Mouse (Mus musculus): ENCODE data around the gene Pfkl.

- no peak for TF ChIP-seq CTCF (IDR thresholded peaks at IDR 0.05; ENCODE audit: borderline replicate concordance, insufficient read depth, low read depth, low read length)
- TF ChIP-seq POLR2A (IDR thresholded peaks at IDR 0.05; ENCODE audit: borderline replicate concordance, insufficient read depth, low read length): no peak
These were observed 35.6 kb downstream of the Pfkl start for GRCm38 (mm10) chr10:77974323-77974722.
